Mouse (Mus musculus) embryonic facial prominence, embryonic 11.5 days (tissue): ENCODE results near the gene Gm8871. TPM values are rescaled to one million over a fixed set of nuclear protein-coding genes. Genes with fewer than 3 reads are reported as not detected.
"Not testable (repeated sequence)": the region's sequence is repeated elsewhere in the genome, so short reads cannot be mapped to it uniquely, and the experiment has no call there.

ENCODE experiments used
- ATAC-seq: fragments of 200-750 bp; cut with Nextera tagmentation; replicated peaks from 2 replicates; pipeline ENCODE4 v1.8.0; 2017; ENCODE audit warnings: low read depth; ENCODE audit not compliant: insufficient number of reproducible peaks, low FRiP score, low TSS enrichment
- DNase-seq: peaks from one replicate; pipeline ENCODE4 v3.0.0-alpha.2; 2015; ENCODE audit warnings: low spot score
- H3K27ac ChIP-seq: fragments of 300-500 bp; sonication (generic); replicated peaks from 2 replicates; pipeline ENCODE4 v1.5.1; 2014; ENCODE audit warnings: mild to moderate bottlenecking, low read depth, low read length, control low read depth
- H3K27me3 ChIP-seq: fragments of 300-500 bp; sonication (generic); 2 replicates; pipeline ENCODE4 v1.6.1; 2014; ENCODE audit warnings: mild to moderate bottlenecking, low read length, moderate library complexity, mixed read lengths; ENCODE audit not compliant: control insufficient read depth, insufficient read depth
- H3K36me3 ChIP-seq: fragments of 300-500 bp; sonication (generic); replicated peaks from 2 replicates; pipeline ENCODE4 v1.6.1; 2014; ENCODE audit warnings: low read depth, mild to moderate bottlenecking, low read length, moderate library complexity, mixed read lengths; ENCODE audit not compliant: control insufficient read depth, insufficient read depth
- H3K4me1 ChIP-seq: fragments of 300-500 bp; sonication (generic); 2 replicates; pipeline ENCODE4 v1.6.1; 2014; ENCODE audit warnings: low read length, mixed read lengths; ENCODE audit not compliant: control insufficient read depth, insufficient read depth
- H3K4me2 ChIP-seq: fragments of 300-500 bp; sonication (generic); 2 replicates; pipeline ENCODE4 v1.6.1; 2014; ENCODE audit warnings: low read depth, mild to moderate bottlenecking, control low read depth, low read length, moderate library complexity
- H3K4me3 ChIP-seq: fragments of 300-500 bp; sonication (generic); 2 replicates; pipeline ENCODE4 v1.5.1; 2014; ENCODE audit warnings: low read depth, low read length, control low read depth
- H3K9ac ChIP-seq: fragments of 300-500 bp; sonication (generic); replicated peaks from 2 replicates; pipeline ENCODE4 v1.6.1; 2014; ENCODE audit warnings: mild to moderate bottlenecking, control low read depth, low read length
- H3K9me3 ChIP-seq: fragments of 300-500 bp; sonication (generic); replicated peaks from 2 replicates; pipeline ENCODE4 v1.6.1; 2016; ENCODE audit warnings: mild to moderate bottlenecking, low read length, inconsistent platforms, mixed read lengths; ENCODE audit not compliant: control insufficient read depth
- WGBS: fragments of 180-500 bp; shearing (Covaris S2); extraction: QIAGEN DNeasy Blood & Tissue Kit; methylation state at CpG from one replicate; pipeline ENCODE4 v1.1.7; 2014; 5-methylcytosine and 5-hydroxymethylcytosine counted together
- polyA plus RNA-seq: library from polyadenylated mRNA; unstranded; fragments of >200 nt; fragmentation: Nextera tagmentation; extraction: Ambion mirVana; gene quantifications from 2 replicates; pipeline ENCODE4 v1.2.1, GENCODE M21; 2014

The Gm8871 gene
- polyA plus RNA-seq, result not detected in 2 replicates

- H3K4me2 ChIP-seq, H3K9ac ChIP-seq, H3K9me3 ChIP-seq, H3K36me3 ChIP-seq, ATAC-seq, H3K27me3 ChIP-seq, DNase-seq, H3K27ac ChIP-seq, H3K4me3 ChIP-seq, H3K4me1 ChIP-seq: not testable (repeated sequence)
- WGBS, result 57% methylated on average over 1 of the region's 3 CpGs
Observed at GRCm38 (mm10) chr5:10947505-10947904, at the start of gene Gm8871, which contains the start of gene Gm8857. TSS of gene Gm8871 (plus strand) at chr5:10947805. TSS of gene Gm8857 (plus strand) at chr5:10947807.

GRCm38 (mm10) chr5:10953512-10953911 is 5.9 kb downstream of the Gm8871 start:
- not testable (repeated sequence) for ATAC-seq, H3K9me3 ChIP-seq, H3K27ac ChIP-seq, H3K9ac ChIP-seq, H3K4me3 ChIP-seq, DNase-seq, H3K4me1 ChIP-seq, H3K4me2 ChIP-seq, H3K36me3 ChIP-seq, H3K27me3 ChIP-seq
- 85% methylated on average over 2 of the region's 2 CpGs for WGBS

- H3K27ac ChIP-seq, H3K9me3 ChIP-seq, H3K4me1 ChIP-seq, H3K4me2 ChIP-seq, DNase-seq, H3K4me3 ChIP-seq, H3K36me3 ChIP-seq, H3K9ac ChIP-seq, H3K27me3 ChIP-seq, ATAC-seq: not testable (repeated sequence)
- 88% methylated on average over 5 of the region's 8 CpGs for WGBS
Observed at GRCm38 (mm10) chr5:10958057-10958456, 10.5 kb downstream of the Gm8871 start.

Other genes starting within 250 kb of the Gm8871 start
- gene Gm8857, start within 50 bp of the Gm8871 start, polyA plus RNA-seq, result not detected in 2 replicates
- not detected in 2 replicates for gene Gm8879, start 179.8 kb downstream of the Gm8871 start, polyA plus RNA-seq
- not detected in 2 replicates for gene Gm5861, start 235.3 kb downstream of the Gm8871 start, polyA plus RNA-seq